In genomic region chr8:70120667-70121066, GRCm38 (mm10) we compare ENCODE assay signal across 9 mouse cellular contexts. TPM values are rescaled to one million over a fixed set of nuclear protein-coding genes. Genes with fewer than 3 reads are reported as not detected.
DNase-seq lines count a peak whose midpoint lies in the region; ATAC-seq and TF ChIP-seq lines count a peak whose summit lies in the region.
"Had no signal": no experiment of that assay in that cellular context is flagged by ENCODE, and none has a peak within 500 bp of the region (broad histone marks: within the 10 kb centered on the region; RNA-seq: fewer than 3 reads in every experiment).

Gene Ncan (minus strand): TSS chr8:70120873.

- H3K36me3 ChIP-seq in ES-E14 (ENCODE audit: control insufficient read depth, insufficient read depth, low read length, poor library complexity, severe bottlenecking) = no peaks in the 10 kb centered on the region
- no peaks in the 10 kb centered on the region for H3K36me3 ChIP-seq in embryonic facial prominence, embryonic 12.5 days
- H3K36me3 ChIP-seq in hindbrain, embryonic 11.5 days (ENCODE audit: control insufficient read depth, insufficient read depth, low read length) = no peaks in the 10 kb centered on the region

- peaks cover 0 to 8% of the 10 kb centered on the region in 2 experiments; a peak in 2 of 4 replicates for H3K4me1 ChIP-seq in ES-E14 (ENCODE audit: control insufficient read depth in 2 of 2, insufficient read depth in 2 of 2, low read length in 2 of 2, poor library complexity in 1 of 2)
- peaks cover 3% of the 10 kb centered on the region; the same call in 1 of the 2 replicates for H3K4me1 ChIP-seq in embryonic facial prominence, embryonic 12.5 days
- peaks cover 4% of the 10 kb centered on the region; the same call in 1 of the 2 replicates for H3K4me1 ChIP-seq in hindbrain, embryonic 11.5 days (replicated peaks; ENCODE audit: control insufficient read depth, insufficient read depth, low read length)

- peak; percentile 68; the same call in 1 of the 2 replicates for ATAC-seq in embryonic facial prominence, embryonic 12.5 days (ENCODE audit: insufficient number of reproducible peaks, insufficient read depth, low FRiP score, low TSS enrichment)
- ATAC-seq in hindbrain, embryonic 11.5 days (ENCODE audit: low FRiP score) = peak; percentile 67
- ATAC-seq in inflammation-experienced regulatory T-cells, adult 6 months = no peak

- peak; percentile 87 for DNase-seq in ES-E14 (ENCODE audit: low read depth, low spot score)
- peak; percentile 81 for DNase-seq in adrenal gland, postnatal 14 days
- peak; percentile 94 for DNase-seq in hindbrain, embryonic 11.5 days (ENCODE audit: low spot score)
- peak; percentile 86 for DNase-seq in layer of hippocampus, adult 9-11 months
- DNase-seq in lung, postnatal 4 days = peak; percentile 49 to 54
- DNase-seq in right cerebral cortex, postnatal 36 days (ENCODE audit: low spot score in 2 of 2) = peak; percentile 86 to 88

- peak within 1 kb of the TSS; percentile 25 to 32; a peak in 2 of 4 replicates for H3K4me3 ChIP-seq in ES-E14 (ENCODE audit: insufficient read depth in 1 of 2, low read depth in 1 of 2, low read length in 2 of 2, poor library complexity in 1 of 2, severe bottlenecking in 1 of 2)
- peak within 1 kb of the TSS; percentile 25 for H3K4me3 ChIP-seq in embryonic facial prominence, embryonic 12.5 days
- H3K4me3 ChIP-seq in hindbrain, embryonic 11.5 days (ENCODE audit: low read depth, low read length) = peak within 1 kb of the TSS; percentile 50
- H3K4me3 ChIP-seq: erythroblast, embryonic 14.5 days had no signal

- WGBS in embryonic facial prominence, embryonic 12.5 days = 2% methylated on average over 19 of the region's 19 CpGs
- 1% methylated on average over 19 of the region's 19 CpGs for WGBS in hindbrain, embryonic 11.5 days

- in situ Hi-C loops in ES-E14 (cut with MboI; ENCODE audit: low sequenced_read_pairs in 2 of 2, unreplicated experiment in 2 of 2) = no loop called here

- no peak within 1 kb of the TSS for H3K27ac ChIP-seq in ES-E14 (ENCODE audit: insufficient read depth, low read depth, low read length, poor library complexity, severe bottlenecking)
- H3K27ac ChIP-seq in embryonic facial prominence, embryonic 12.5 days = no peak within 1 kb of the TSS
- peak within 1 kb of the TSS; percentile 96 for H3K27ac ChIP-seq in hindbrain, embryonic 11.5 days (ENCODE audit: low read depth, low read length)

- H3K9ac ChIP-seq in ES-E14 (ENCODE audit: insufficient read depth, low read depth, low read length, poor library complexity, severe bottlenecking) = peak within 1 kb of the TSS; percentile 14; the same call in 1 of the 2 replicates
- H3K9ac ChIP-seq in embryonic facial prominence, embryonic 12.5 days = peak within 1 kb of the TSS; percentile 40
- H3K9ac ChIP-seq in hindbrain, embryonic 11.5 days (ENCODE audit: low read depth, low read length) = peak within 1 kb of the TSS; percentile 76

- no peaks in the 10 kb centered on the region for H3K9me3 ChIP-seq in ES-E14 (ENCODE audit: control insufficient read depth, insufficient read depth, low read depth, low read length)
- no peaks in the 10 kb centered on the region for H3K9me3 ChIP-seq in embryonic facial prominence, embryonic 12.5 days
- H3K9me3 ChIP-seq in hindbrain, embryonic 11.5 days (ENCODE audit: control insufficient read depth, low read length) = no peaks in the 10 kb centered on the region

- peaks cover 54% of the 10 kb centered on the region for H3K27me3 ChIP-seq in embryonic facial prominence, embryonic 12.5 days
- H3K27me3 ChIP-seq in hindbrain, embryonic 11.5 days (ENCODE audit: control insufficient read depth, insufficient read depth, low read length) = peaks cover 9% of the 10 kb centered on the region

- H3K4me2 ChIP-seq in embryonic facial prominence, embryonic 12.5 days (replicated peaks) = peak within 1 kb of the TSS; percentile 49
- H3K4me2 ChIP-seq in hindbrain, embryonic 11.5 days (replicated peaks; ENCODE audit: low read depth, low read length) = peak within 1 kb of the TSS; percentile 71

TF ChIP-seq in ES-E14, 5 proteins besides CTCF, POLR2A, EP300 and RAD21:
- no peak for TF ChIP-seq HCFC1 (IDR thresholded peaks at IDR 0.05; ENCODE audit: borderline replicate concordance, insufficient read depth, low read length)
- no peak for TF ChIP-seq MAFK (IDR thresholded peaks at IDR 0.05; ENCODE audit: insufficient read depth, low read depth, low read length)
- TF ChIP-seq ZNF384 (IDR thresholded peaks at IDR 0.05; ENCODE audit: low read depth, low read length) = no peak

RNA-seq across cellular contexts. Expression of gene Ncan, which starts in this region (rescaled TPM):
- total RNA-seq in ES-E14 (2012; rRNA removed) = 4.3 and 9.2 TPM in 2 replicates
- 0.41 and 0.67 TPM in 2 replicates for total RNA-seq in adrenal gland, postnatal 14 days (2021)
- 4.1 and 6.1 TPM in 2 replicates for polyA plus RNA-seq in embryonic facial prominence, embryonic 12.5 days (2016; fragmentation: Nextera tagmentation; extraction: Ambion mirVana)
- 71.3 and 74.5 TPM in 2 replicates for polyA plus RNA-seq in hindbrain, embryonic 11.5 days (2014; fragmentation: Nextera tagmentation; extraction: Ambion mirVana)
- not detected for polyA plus RNA-seq in inflammation-experienced regulatory T-cells, adult 6 months (2017; shearing (Covaris generic))
- polyA plus RNA-seq: erythroblast, embryonic 14.5 days had no signal

Comparison
In these comparisons a context has a peak if more than half of its experiments do, and no peak if none do; other contexts are left out.
1. RNA of gene Ncan (polyA plus RNA-seq): 71.3 to 74.5 TPM in hindbrain, embryonic 11.5 days; 4.1 to 6.1 TPM in embryonic facial prominence, embryonic 12.5 days and not detected in inflammation-experienced regulatory T-cells, adult 6 months; every median in the first group is over 10 times any median in the second.
2. Peak in DNase-seq in adrenal gland, postnatal 14 days; RNA of the gene not detected or under 1 TPM.
3. H3K9ac ChIP-seq: peak in every context shown above with its lines; median percentile 76 in hindbrain, embryonic 11.5 days; 40 in embryonic facial prominence, embryonic 12.5 days; 14 in ES-E14.
4. Peak in every context shown above with its lines, with median percentiles within 50 percentile points of each other: DNase-seq and H3K4me3 ChIP-seq.